Mouse (Mus musculus) brain, embryonic 14.5 days (tissue): Measurements from ENCODE around the gene Acacb.

ENCODE experiments used
- CTCF ChIP-seq: fragments of 200-500 bp; IDR thresholded peaks from 2 replicates; pipeline ENCODE4 v1.5.1; 2012; ENCODE audit warnings: inconsistent platforms, mild to moderate bottlenecking, moderate library complexity, borderline replicate concordance; ENCODE audit not compliant: insufficient read depth, insufficient read length; ENCODE audit errors: extremely low read depth
- POLR2A ChIP-seq: fragments of 200-500 bp; IDR thresholded peaks from 2 replicates; pipeline ENCODE4 v1.6.1; 2012; ENCODE audit warnings: mild to moderate bottlenecking, inconsistent platforms, borderline replicate concordance; ENCODE audit not compliant: poor library complexity, insufficient read depth, insufficient read length, severe bottlenecking; ENCODE audit errors: extremely low read depth

DNA sequence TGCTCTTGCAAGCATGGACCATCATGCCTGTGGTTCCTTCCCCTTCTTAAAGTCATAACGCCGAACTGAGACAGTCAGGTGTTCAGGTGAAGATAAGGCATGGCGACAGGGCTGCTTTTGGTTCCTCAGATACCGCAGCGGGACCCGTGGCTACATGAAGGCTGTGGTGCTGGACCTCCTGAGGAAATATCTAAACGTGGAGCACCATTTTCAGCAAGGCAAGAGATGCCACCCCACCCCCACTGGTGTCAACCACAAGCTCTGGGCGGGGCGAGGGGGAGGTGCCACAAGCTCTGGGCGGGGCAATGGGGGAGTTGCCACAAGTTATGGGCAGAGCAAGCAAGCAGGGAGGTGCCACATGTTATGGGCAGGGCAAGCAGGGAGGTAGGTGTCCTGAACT lies 66.8 kb downstream of the Acacb start:
- TF ChIP-seq CTCF (no peak), POLR2A (no peak)
